Mouse (Mus musculus) c-Kit-positive CD71-positive TER-119-negative erythroid progenitor cells, embryonic 14.5 days (primary cell): ENCODE data around the gene Cops6.

Experiments
- DNase-seq: peaks from one replicate; pipeline ENCODE4 v3.0.0-alpha.2; 2013; ENCODE audit warnings: low read depth

Cops6 gene

DNA sequence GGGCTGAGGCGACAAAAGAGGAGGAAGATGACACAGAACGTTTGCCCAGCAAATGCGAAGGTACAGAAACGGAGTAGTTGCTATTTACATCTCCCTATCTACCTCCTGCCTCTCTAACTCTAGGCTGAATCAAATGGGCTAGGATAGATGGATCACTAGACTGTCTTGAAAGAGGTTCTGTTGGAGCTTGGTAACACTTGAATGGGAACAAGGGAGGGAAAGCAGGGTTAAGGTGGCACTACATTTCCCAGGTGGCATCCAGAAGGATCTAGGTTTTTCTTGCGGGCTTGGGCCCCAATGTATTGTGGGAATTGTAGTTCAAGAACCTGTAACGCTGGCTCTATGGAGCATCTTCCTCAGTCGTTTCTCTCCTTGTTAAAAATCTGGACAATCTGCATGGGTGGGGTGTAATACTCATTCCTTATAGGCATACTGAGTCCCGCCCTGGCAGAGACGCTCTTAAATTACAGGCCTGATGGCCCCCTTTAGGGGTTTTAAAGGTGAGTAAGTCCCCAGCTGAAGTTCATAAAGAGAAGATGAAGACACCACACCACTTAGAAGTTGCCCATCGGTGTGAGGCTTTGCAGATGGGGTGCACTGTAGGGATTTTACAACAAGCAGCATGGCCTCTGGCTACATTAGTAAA, 26.9 kb downstream of the Cops6 start:
- peak; percentile 71 for DNase-seq

DNA sequence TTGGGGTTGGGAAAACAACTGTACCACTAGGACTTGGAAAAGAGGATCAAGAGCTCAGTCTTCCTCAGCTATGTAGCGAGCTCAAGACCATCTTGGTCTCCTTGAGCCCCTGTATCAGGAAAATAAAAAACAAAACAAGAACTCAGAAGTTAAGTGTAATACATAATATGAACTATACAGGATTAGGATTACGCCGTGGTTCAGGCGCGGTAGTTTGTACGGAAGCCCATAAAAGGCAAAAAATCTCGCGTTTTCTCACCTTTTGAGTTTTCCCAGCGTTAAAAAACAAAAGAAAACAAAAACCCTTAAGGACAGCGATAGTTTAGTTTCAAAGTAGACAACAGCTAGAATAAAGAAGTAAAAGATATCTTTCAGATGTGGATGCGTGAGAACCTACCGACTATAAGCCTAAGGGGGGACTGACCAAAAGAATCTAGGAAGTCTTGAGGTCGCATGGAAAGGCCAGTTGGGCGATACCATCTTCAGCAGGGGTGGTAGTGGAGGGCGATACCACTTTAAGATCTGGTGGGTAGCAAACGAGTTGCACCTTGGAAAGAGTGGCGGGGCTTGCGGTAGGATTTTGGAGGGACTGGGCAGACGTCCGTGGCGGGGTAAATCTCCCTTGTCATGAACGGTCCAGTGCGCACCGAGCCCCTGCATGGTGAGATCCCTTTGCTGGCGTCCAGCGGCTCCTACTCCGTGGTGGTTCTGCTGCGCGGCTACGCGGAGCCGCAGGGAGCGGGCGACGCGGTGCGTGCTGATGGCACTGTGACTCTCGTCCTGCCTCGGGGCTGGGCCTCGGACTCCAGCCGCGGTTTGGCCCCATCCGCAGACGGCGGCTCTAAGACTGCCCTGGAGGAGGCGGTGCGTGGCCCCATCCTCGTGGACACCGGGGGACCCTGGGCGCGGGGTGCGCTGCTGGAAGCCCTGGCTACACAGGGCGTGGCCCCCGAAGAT, 33.2 kb downstream of the Cops6 start, which contains the start of gene Mblac1:
Gene Mblac1, plus strand, starts transcription at position 544 of the 957 bp plus-strand sequence.
- peak; percentile 86 for DNase-seq

DNA sequence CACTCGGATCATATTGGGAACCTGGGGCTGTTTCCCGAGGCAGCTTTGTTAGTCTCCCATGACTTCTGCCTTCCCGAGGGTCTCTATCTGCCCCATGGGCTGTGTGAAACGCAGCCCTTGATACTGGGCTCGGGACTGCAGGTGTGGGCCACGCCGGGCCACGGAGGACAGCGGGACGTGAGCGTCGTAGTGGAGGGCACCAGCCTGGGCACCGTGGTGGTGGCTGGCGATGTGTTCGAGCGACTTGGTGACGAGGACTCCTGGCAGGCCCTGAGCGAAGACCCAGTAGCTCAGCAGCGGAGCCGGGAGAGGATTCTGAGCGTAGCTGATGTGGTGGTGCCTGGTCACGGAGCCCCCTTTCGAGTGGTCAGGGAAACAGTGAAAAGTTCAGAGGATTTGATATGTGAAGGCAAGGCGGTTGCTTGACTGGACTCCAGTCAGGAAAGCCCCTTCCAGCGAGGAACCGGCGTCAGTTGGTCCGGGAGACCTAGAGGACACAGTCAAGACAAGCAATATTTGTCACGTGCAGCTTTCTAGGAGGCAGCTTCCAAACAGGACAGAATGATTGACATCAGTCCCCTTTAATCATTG, 34.0 kb downstream of the Cops6 start:
- DNase-seq = no peak

- no peak for DNase-seq
These were observed 34.6 kb downstream of the Cops6 start for GRCm38 (mm10) chr5:138195463-138195862.

GRCm38 (mm10) chr5:138199576-138199975, 38.7 kb downstream of the Cops6 start:
- no peak for DNase-seq

GRCm38 (mm10) chr5:138202086-138202485, 41.2 kb downstream of the Cops6 start:
- DNase-seq = no peak

- DNase-seq = no peak
These were observed 46.4 kb downstream of the Cops6 start for GRCm38 (mm10) chr5:138207253-138207652.

GRCm38 (mm10) chr5:138207873-138208272, 47.0 kb downstream of the Cops6 start:
- DNase-seq = no peak
